Mouse (Mus musculus) brain, embryonic 14.5 days (tissue): Measurements from ENCODE around the gene Cnn2. TPM values are rescaled to one million over a fixed set of nuclear protein-coding genes. Genes with fewer than 3 reads are reported as not detected.
A peak's percentile ranks its signal among the peaks of the same experiment; 100 is the strongest.
"Not testable (repeated sequence)": the region's sequence is repeated elsewhere in the genome, so short reads cannot be mapped to it uniquely, and the experiment has no call there.

Experiments used
- DNase-seq: peaks from one replicate; pipeline ENCODE4 v3.0.0-alpha.2; 2011; ENCODE audit warnings: low read depth
- CTCF ChIP-seq: fragments of 200-500 bp; IDR thresholded peaks from 2 replicates; pipeline ENCODE4 v1.5.1; 2012; ENCODE audit warnings: inconsistent platforms, mild to moderate bottlenecking, moderate library complexity, borderline replicate concordance; ENCODE audit not compliant: insufficient read depth, insufficient read length; ENCODE audit errors: extremely low read depth
- POLR2A ChIP-seq: fragments of 200-500 bp; IDR thresholded peaks from 2 replicates; pipeline ENCODE4 v1.6.1; 2012; ENCODE audit warnings: mild to moderate bottlenecking, inconsistent platforms, borderline replicate concordance; ENCODE audit not compliant: poor library complexity, insufficient read depth, insufficient read length, severe bottlenecking; ENCODE audit errors: extremely low read depth
- polyA plus RNA-seq: library from polyadenylated mRNA; depleted of rRNA; stranded (reverse); fragments of >200 nt; gene quantifications from 2 replicates; pipeline ENCODE4 v1.2.3, GENCODE M21; 2012

Cnn2 gene
- polyA plus RNA-seq, 1 experiment, result 30.7 TPM

DNA sequence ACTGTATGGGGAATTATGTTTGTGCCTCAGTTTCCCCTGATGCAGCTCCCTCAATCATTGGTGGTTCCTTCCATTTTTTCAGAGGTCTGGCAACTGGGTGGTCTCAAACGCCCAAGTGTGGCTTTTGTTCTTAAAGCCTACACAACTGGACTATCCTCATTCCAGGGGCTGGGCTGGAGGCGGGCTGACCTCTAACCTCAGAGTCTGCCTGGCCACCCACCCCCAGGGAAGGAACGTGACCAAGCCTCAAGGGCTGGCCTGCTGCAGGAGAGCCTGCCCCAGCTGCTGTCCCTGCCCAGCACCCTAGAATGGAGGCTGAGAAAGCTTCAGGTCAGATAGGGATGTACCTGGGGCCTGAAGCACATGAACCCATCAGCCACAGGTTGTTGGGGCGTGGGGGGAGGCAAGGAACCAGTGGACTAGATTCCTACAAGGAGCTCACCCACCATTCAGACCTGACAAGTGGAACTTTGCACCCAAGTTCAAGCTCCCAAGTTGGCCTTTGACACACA, 31.7 kb upstream of the Cnn2 start:
- TF ChIP-seq POLR2A (no peak), CTCF (no peak)
- DNase-seq, result no peak

DNA sequence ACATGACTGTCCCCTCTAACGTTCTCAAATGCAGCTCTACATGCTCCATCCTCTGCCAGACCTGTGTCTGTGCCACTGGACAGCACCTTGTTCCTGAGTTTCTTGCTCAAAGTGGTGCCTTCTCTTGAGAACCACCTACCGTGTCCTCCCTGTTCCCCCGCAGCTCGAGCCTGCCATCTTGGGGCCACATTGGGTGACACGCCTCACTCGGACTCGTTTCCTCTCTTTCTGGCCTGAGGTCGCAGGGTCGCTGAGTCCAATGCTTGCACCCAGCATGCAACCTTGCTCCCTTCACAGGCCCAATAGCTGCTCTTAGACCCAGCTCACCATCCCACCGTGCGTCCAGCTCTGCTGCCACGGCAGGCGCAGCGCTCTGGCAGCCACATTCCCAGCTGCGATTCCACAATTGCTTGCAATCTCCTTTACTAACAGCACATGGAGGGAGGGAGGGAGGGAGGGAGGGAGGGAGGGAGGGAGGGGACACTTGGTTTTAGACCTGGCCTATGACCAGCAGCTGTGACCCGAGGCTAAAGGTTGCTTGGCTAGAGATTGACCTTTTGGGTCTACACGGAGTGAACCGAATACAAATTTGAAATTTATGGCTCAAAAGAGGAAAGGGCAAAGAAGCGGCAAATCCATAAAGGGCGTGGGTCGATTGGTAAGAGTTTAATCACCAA, 30.1 kb upstream of the Cnn2 start:
- TF ChIP-seq POLR2A, result no peak
- peak; percentile 82 for TF ChIP-seq CTCF

DNA sequence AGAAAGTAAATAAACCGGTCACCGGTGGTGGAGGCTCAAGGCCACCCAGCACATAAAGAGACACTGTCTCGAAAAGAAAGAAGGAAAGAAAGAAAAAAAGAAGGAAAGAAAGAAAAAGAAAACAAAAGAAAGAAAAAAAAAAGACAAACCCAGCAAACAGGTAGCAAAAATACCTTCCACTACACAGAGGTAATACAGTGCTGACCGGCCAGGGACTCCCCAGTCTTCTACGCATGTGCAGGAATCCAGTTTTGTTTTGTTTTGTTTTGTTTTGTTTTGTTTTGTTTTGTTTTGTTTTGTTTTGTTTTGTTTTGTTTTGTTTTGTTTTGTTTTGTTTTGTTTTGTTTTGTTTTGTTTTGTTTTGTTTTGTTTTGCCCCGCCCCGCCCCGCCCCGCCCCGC, 29.0 kb upstream of the Cnn2 start:
- DNase-seq, result not testable (repeated sequence)

More for the DNA sequence above, 30.1 kb upstream of the Cnn2 start:
- peak; percentile 66 for DNase-seq

DNA sequence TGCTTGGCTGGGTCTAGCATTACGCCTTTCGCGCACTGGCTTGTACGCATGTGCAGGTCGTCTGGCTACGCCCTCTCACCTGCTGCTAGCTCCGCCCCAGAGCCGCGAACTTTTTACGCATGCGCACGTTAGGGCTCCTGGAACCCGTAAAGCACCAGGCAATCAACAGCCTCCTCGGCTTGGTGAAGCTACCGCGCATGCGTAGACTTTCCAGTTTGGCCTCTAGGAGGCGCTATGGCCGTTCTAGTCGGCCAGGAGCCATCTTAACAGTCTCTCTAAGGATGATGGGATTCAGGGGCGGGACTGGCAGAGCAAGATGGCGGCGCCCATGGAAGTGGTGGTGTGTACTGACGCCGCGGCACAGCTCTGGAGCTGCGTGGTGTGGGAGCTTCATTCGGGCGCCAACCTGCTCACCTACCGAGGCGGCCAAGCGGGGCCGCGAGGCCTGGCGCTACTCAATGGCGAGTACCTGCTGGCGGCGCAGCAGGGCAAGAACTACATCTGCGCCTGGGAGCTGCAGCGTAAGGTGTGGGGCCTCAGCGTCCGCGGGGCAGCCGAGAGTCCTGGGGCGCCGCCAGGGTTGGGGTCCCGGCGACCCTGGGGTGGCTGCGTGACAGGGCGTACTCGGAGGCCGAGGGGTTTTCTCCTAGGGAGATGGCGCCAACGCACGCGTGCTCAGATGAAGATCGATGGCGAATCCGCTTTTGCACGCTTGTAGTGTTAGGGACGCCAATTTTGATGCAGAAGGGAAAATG, 28.4 kb upstream of the Cnn2 start, which contains the start of gene Wdr18:
Gene Wdr18, plus strand, starts transcription at position 306 of the 755 bp plus-strand sequence.
- peak; percentile 35; the same call in 1 of the 2 replicates for TF ChIP-seq POLR2A
- TF ChIP-seq CTCF, result peak; percentile 98

DNA sequence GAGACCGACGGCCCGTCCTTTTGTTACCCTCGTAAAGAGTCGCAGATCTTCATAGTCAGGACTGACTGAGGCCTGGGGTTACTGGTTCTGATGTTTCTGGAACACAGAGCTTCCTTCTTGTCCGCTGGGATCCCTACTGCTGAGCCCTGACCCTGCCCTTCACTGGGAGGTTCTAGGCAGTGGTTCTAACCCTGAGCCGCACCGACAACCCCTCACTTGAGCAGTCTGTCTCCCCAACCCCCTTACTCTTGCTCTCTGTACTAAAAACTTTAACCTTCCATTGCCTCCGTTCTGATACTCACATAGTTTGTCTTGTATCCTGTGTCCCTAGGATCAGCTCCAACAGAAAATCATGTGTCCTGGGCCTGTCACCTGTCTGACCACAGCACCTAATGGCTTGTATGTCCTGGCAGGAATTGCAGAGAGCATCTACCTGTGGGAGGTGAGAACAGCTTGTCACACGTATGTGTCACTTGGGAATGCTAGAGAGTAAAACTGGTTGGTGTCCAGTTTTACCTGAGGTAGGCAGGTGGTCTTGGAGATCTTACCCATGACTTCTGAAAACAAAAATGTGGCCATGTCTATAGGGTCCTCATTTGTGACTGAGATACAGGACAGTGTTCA, 27.6 kb upstream of the Cnn2 start:
- TF ChIP-seq CTCF, result no peak
- no peak for TF ChIP-seq POLR2A
- no peak for DNase-seq

More for the DNA sequence above, 28.4 kb upstream of the Cnn2 start, which contains the start of gene Wdr18:
- peak; percentile 100 for DNase-seq

DNA sequence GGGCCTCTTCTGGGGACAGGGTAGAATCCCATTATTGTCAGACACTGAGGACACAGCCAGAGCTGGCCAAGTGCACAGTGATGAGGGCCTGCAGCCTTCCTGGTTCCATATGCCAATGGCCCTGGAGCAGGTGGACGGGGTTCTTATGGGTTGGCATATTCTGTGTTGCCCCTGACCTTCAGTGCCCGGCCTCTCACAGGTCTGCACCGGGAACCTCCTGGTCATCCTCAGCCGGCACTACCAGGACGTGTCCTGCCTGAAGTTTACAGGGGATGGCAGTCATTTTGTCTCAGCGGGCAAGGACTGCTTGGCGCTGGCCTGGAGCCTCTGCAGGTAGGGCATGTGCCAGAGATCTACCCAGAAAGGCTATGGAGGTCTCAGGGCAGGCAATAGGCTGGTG, 23.7 kb upstream of the Cnn2 start:
- DNase-seq, result no peak
- no peak for TF ChIP-seq POLR2A
- TF ChIP-seq CTCF, result no peak

DNA sequence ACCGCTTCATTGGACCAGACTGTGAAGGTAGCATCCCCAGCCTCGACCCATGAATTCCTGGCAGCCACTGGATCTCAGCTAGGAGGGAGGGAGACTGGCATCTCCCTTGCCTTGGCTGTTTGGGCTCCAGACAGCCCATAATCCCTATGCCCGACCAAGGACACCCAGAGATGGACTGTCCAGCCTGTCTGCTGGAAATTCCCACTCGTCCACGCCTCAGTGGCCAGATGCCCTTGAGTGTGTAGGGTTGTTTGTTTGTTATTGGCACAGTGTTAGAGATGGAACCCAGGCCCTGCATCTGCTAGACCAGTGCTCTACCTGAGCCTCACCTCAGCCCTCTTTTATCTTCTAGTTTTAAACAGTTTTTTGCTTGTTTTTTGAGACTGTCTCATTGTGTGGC, 23.1 kb upstream of the Cnn2 start:
- DNase-seq, result no peak
- no peak for TF ChIP-seq CTCF
- TF ChIP-seq POLR2A, result no peak

DNA sequence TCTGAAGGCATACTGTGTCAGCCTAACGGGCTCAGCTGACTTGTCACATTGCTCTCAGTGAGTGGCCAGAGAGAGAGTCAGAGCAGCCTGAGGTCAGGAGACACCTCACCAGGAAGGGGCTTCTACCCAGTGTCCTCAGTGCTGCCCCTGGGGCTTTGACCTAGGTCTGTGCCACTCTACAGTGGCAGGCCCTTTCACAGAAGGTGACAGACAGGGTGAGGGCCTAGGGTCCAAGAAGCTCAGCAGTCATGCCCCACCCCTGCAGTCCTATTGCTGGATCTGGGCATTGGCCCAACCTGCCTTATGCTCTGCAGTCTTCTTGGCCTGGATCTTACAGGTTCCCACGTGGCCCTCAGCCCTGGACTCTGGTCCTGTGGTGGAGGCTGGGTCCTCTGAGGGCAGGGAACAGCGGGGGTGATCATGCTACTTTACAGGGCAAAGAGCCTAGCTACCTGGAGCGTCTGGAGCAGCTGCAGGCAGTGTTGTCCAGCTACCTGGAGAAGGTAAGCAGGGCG, 21.4 kb upstream of the Cnn2 start:
- DNase-seq, result no peak
- TF ChIP-seq CTCF (no peak), POLR2A (no peak)

DNA sequence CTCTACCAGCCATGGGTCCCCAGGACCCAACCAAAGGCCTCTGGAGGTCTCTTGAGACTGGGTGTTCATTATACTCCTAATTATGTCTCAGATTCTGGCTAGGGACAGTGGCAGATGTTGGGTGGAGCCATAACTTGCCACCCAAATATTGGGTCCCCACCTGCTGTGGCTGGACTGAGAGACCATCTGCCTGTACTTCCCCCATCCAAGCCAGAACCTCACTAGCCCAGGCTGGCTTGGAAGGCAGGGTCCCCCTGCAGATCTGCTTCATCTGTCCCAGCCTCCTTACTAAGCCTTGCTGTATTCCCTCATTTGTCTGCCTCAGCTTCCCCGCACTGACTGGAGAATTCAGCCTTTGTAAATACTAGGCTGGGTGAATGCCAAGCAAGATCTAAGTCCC, 20.2 kb upstream of the Cnn2 start:
- TF ChIP-seq CTCF (no peak), POLR2A (no peak)
- DNase-seq, result no peak

DNA sequence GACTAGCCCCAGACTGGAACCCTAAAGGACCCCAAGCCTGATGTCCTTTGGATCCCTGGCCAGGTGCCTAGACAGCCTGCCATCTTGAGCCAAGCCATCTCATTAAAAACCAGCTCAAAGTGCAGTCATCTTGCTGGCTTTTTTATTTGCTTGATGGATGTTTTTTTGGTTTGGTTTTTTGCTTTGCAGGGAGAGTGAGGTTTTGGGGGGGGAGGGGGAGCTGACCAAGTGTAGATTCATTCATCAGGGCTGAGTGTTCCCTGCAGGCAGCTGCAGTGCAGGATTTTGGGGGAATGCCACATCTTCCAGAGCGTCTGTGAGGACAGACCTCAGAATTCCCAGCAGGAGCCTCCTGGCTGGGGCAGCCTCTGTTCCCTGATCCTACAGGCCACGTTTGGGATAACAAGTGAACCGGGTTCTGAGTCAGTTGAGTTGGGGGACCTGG, 19.2 kb upstream of the Cnn2 start:
- no peak for TF ChIP-seq POLR2A
- no peak for TF ChIP-seq CTCF
- DNase-seq, result no peak

DNA sequence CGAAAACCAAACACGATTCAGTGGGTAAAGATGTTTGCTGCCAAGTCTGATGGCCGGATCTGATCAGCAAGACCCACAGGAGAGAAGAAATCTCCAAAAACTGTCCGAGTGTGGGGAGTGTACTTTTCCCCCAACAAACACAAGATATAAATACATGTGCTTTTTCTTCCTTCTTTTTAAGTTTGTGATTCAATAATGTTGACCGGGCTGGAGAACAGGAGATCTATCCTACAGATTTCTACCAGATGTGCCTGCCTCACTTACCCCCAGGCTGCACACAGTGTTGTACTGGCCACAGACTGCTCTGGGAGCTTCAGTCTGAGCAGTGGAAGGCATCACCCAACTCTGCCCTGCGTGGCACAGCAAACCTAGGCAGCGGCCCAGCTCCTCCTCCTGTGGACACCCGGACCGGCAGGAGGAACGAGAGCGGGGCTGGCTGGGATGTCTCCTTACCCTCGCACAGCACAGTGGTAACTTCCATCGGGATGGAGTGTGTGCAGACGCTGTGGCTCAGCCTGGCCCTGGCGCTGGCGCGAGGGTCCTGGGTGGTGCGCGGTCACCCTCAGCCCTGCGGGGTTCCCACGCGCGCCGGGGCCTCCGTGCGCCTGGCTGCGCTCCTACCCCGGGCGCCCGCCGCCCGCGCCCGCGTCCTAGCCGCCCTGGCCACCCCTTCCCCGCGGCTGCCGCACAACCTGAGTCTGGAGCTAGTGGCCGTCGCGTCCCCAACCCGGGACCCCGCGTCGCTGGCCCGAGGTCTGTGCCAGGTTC, 17.8 kb upstream of the Cnn2 start, which contains the start of gene Grin3b:
Gene Grin3b, plus strand, starts transcription at position 301 of the 768 bp plus-strand sequence.
- no peak for TF ChIP-seq CTCF
- TF ChIP-seq POLR2A, result no peak
- no peak for DNase-seq

DNA sequence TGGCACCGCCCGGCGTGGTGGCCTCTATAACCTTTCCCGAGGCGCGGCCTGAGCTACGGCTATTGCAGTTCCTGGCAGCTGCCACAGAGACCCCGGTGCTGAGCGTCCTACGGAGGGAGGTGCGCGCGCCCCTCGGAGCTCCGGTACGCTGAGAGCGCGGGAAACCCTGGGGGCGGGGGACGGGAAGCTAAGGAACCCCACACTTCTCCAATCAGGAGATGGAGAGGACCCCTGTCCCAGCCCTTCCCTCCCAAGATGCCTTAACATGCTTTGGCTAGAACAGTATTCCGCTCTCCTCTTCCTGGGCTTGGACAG, 17.2 kb upstream of the Cnn2 start:
- no peak for TF ChIP-seq CTCF
- TF ChIP-seq POLR2A, result no peak
- no peak for DNase-seq
